Mouse (Mus musculus) cerebellum, adult 2 months (tissue): ENCODE measurements around the gene Zbtb37.

Source experiments
- CTCF ChIP-seq: fragments of 200-500 bp; IDR thresholded peaks from 2 replicates; pipeline ENCODE4 v1.5.1; 2011; ENCODE audit warnings: low read depth, mild to moderate bottlenecking, control low read depth, low read length, moderate library complexity, borderline replicate concordance; ENCODE audit not compliant: insufficient read depth
- POLR2A ChIP-seq: fragments of 200-500 bp; IDR thresholded peaks from 2 replicates; pipeline ENCODE4 v1.6.1; 2011; ENCODE audit warnings: low read length, control low read depth, borderline replicate concordance; ENCODE audit not compliant: insufficient read depth

DNA sequence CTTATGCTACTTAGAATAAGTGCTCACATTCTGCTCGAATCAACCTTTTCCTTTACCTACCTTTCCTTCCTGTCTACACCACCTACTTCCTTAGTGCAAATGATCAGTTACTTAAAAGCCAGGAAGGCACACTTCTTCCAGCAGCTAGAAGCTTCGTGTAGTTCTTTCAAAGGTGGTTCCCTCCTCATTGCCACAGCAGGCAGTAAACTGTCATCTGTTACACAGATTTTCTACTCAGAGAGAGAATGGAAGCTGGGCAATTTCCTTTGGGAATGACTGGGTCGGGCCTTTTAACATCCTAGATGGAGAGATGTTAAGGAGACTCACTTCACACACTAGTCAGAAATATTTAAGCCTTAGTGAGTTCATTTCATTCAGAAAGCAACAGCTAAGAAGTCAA lies 29.1 kb downstream of the Zbtb37 start:
- TF ChIP-seq POLR2A: no peak
- TF ChIP-seq CTCF: no peak
